8 mouse cellular contexts compared by ENCODE assay signal in genomic region chr6:86085518-86085917, GRCm38 (mm10). TPM values are rescaled to one million over a fixed set of nuclear protein-coding genes. Genes with fewer than 3 reads are reported as not detected.
DNase-seq lines count a peak whose midpoint lies in the region; ATAC-seq and TF ChIP-seq lines count a peak whose summit lies in the region.

No protein-coding gene starts in this region.

- no peak overlapping the region for H3K27ac ChIP-seq in kidney, embryonic 14.5 days (ENCODE audit: low read depth, low read length)
- no peak overlapping the region for H3K27ac ChIP-seq in MEL (ENCODE audit: control insufficient read depth, low read depth, low read length)
- H3K27ac ChIP-seq in liver, postnatal 0 days (ENCODE audit: low read depth), result no peak overlapping the region

- H3K9ac ChIP-seq in kidney, embryonic 14.5 days (ENCODE audit: low read depth, low read length), result no peak overlapping the region
- H3K9ac ChIP-seq in MEL (ENCODE audit: control insufficient read depth, low read depth, low read length, poor library complexity, severe bottlenecking), result no peak overlapping the region
- H3K9ac ChIP-seq in liver, postnatal 0 days (replicated peaks), result no peak overlapping the region

- no peak for TF ChIP-seq POLR2A in MEL (IDR thresholded peaks at IDR 0.05; ENCODE audit: control insufficient read depth in 1 of 2, insufficient read depth in 1 of 2, low read depth in 1 of 2, low read length in 2 of 2, poor library complexity in 1 of 2)

- 0 out of 2 replicates have a peak, but pooled peaks cover 3% of the 10 kb centered on the region for H3K4me1 ChIP-seq in kidney, embryonic 14.5 days (ENCODE audit: control insufficient read depth, insufficient read depth, low read length)
- H3K4me1 ChIP-seq in MEL (ENCODE audit: control insufficient read depth in 1 of 2, insufficient read depth in 2 of 2, low read length in 2 of 2), result peaks cover 2 to 10% of the 10 kb centered on the region in 2 experiments; a peak in 3 of 4 replicates
- H3K4me1 ChIP-seq in liver, postnatal 0 days (ENCODE audit: insufficient read depth), result 0 out of 2 replicates have a peak, but pooled peaks cover 2% of the 10 kb centered on the region

- peak; percentile 52 for DNase-seq in kidney, adult 18-20 months
- DNase-seq in MEL (ENCODE audit: low read depth, low spot score) (peak; percentile 71), MN1 (ENCODE audit: low spot score) (no peak)
- DNase-seq in c-Kit-positive CD71-negative TER-119-negative erythroid progenitor cells, embryonic 14.5 days (ENCODE audit: low read depth), result peak; percentile 38
- peak; percentile 39 for DNase-seq in gastrocnemius, postnatal 14 days
- DNase-seq in liver, postnatal 0 days, result peak; percentile 81
- peak; percentile 68 to 74 for DNase-seq in right cerebral cortex, adult 2 months (ENCODE audit: low spot score in 2 of 2)

- no peaks in the 10 kb centered on the region for H3K36me3 ChIP-seq in kidney, embryonic 14.5 days (ENCODE audit: control insufficient read depth, insufficient read depth, low read length)
- H3K36me3 ChIP-seq in MEL (ENCODE audit: control insufficient read depth in 1 of 2, insufficient read depth in 2 of 2, low read length in 2 of 2), result peaks cover 10 to 30% of the 10 kb centered on the region in 2 experiments
- peaks cover 40% of the 10 kb centered on the region for H3K36me3 ChIP-seq in liver, postnatal 0 days (replicated peaks; ENCODE audit: insufficient read depth, low read length)

- no peak for TF ChIP-seq EP300 in MEL (IDR thresholded peaks at IDR 0.05; ENCODE audit: low read depth in 1 of 2, low read length in 2 of 2)
- no peak for TF ChIP-seq EP300 in liver, postnatal 0 days (IDR thresholded peaks at IDR 0.05; ENCODE audit: low read depth)

- intact Hi-C loops in gastrocnemius, postnatal 14 days (cut with DNase I; ENCODE audit: low total_unique reads), result no loop called here

- peak; percentile 72 to 93 (median 79) for TF ChIP-seq CTCF in MEL (IDR thresholded peaks at IDR 0.05 in 2 of 3, conservative IDR thresholded peaks at IDR 0.05 in 1 of 3; ENCODE audit: control insufficient read depth in 1 of 3, insufficient read depth in 1 of 3, low read depth in 2 of 3, low read length in 3 of 3, poor library complexity in 1 of 3, severe bottlenecking in 1 of 3)
- TF ChIP-seq CTCF in liver, postnatal 0 days (IDR thresholded peaks at IDR 0.05; ENCODE audit: low read depth), result peak; percentile 89

- no peaks in the 10 kb centered on the region for H3K9me3 ChIP-seq in kidney, embryonic 14.5 days (ENCODE audit: control insufficient read depth, low read length)
- no peaks in the 10 kb centered on the region for H3K9me3 ChIP-seq in MEL (replicated peaks; ENCODE audit: insufficient read depth, low read length)
- H3K9me3 ChIP-seq in liver, postnatal 0 days (ENCODE audit: low read length), result no peaks in the 10 kb centered on the region

- no peak for ATAC-seq in kidney, embryonic 14.5 days (ENCODE audit: low FRiP score, low TSS enrichment)
- ATAC-seq in liver, postnatal 0 days, result no peak

- peaks cover 8% of the 10 kb centered on the region for H3K79me2 ChIP-seq in MEL (ENCODE audit: control insufficient read depth, insufficient read depth, low read length, poor library complexity)

- 62% methylated on average over 6 of the region's 6 CpGs for WGBS in kidney, embryonic 14.5 days
- WGBS in liver, postnatal 0 days (ENCODE audit: insufficient replicate concordance), result 75% methylated on average over 6 of the region's 6 CpGs

- no peaks in the 10 kb centered on the region for H3K27me3 ChIP-seq in kidney, embryonic 14.5 days (ENCODE audit: control insufficient read depth, insufficient read depth, low read length)
- H3K27me3 ChIP-seq in MEL (ENCODE audit: control insufficient read depth in 1 of 2, insufficient read depth in 2 of 2, low read length in 2 of 2), result no peaks in the 10 kb centered on the region
- H3K27me3 ChIP-seq in liver, postnatal 0 days (ENCODE audit: insufficient read depth, low read length), result no peaks in the 10 kb centered on the region

- peak; percentile 50 for TF ChIP-seq RAD21 in MEL (IDR thresholded peaks at IDR 0.05; ENCODE audit: low read depth, low read length)

- no peak overlapping the region for H3K4me3 ChIP-seq in kidney, embryonic 14.5 days (ENCODE audit: low read length)
- H3K4me3 ChIP-seq in MEL (ENCODE audit: control insufficient read depth in 1 of 2, insufficient read depth in 1 of 2, low read depth in 2 of 2, low read length in 2 of 2), result no peak overlapping the region
- no peak overlapping the region for H3K4me3 ChIP-seq in liver, postnatal 0 days (ENCODE audit: low read depth, low read length)

- no peak overlapping the region for H3K4me2 ChIP-seq in kidney, embryonic 14.5 days (replicated peaks; ENCODE audit: low read depth, low read length)
- H3K4me2 ChIP-seq in liver, postnatal 0 days (ENCODE audit: low read depth, low read length), result no peak overlapping the region

TF ChIP-seq in MEL, 35 proteins besides CTCF, POLR2A, EP300 and RAD21:
- no peak for TF ChIP-seq NRF1 (IDR thresholded peaks at IDR 0.05; ENCODE audit: insufficient read depth, low read depth, low read length, poor library complexity, severe bottlenecking)
- peak; percentile 45 for TF ChIP-seq SMC3 (IDR thresholded peaks at IDR 0.05; ENCODE audit: low read depth, low read length)
- TF ChIP-seq CHD1 (IDR thresholded peaks at IDR 0.05; ENCODE audit: low read depth, low read length), result no peak
- TF ChIP-seq JUND (IDR thresholded peaks at IDR 0.05; ENCODE audit: low read depth, low read length), result no peak

RNA-seq across cellular contexts. Expression of gene Add2, which starts 57.0 kb away (rescaled TPM):
- polyA plus RNA-seq in kidney, embryonic 14.5 days (2014; fragmentation: Nextera tagmentation; extraction: Ambion mirVana), result 1.9 and 2.6 TPM in 2 replicates
- 129 and 162 TPM in 2 replicates for total RNA-seq in MEL (2012; rRNA removed)
- polyA plus RNA-seq in MEL (2012; ENCODE audit: insufficient read depth in 1 of 2, insufficient read length in 2 of 2, low read depth in 1 of 2, low replicate concordance in 2 of 2, missing spikeins in 1 of 2), result 100 to 1,000 TPM in 1 of 2 experiments, 10 to 100 TPM in 1; 85.0 to 191 TPM
- total RNA-seq in gastrocnemius, postnatal 14 days (2021), result under 1 TPM; 0.31 to 0.33 TPM
- 22.0 and 28.1 TPM in 2 replicates for polyA plus RNA-seq in liver, postnatal 0 days (2015; fragmentation: Nextera tagmentation; extraction: Ambion mirVana)
